Mouse (Mus musculus): ENCODE data around the gene Vmn1r15. TPM values are rescaled to one million over a fixed set of nuclear protein-coding genes. Genes with fewer than 3 reads are reported as not detected.

The Vmn1r15 gene
- total RNA-seq (2015; ENCODE audit: low replicate concordance) (not detected in 2 replicates), total RNA-seq (2017; ENCODE audit: low replicate concordance) (not detected in 2 replicates)

- no peak for ATAC-seq (replicated peaks; ENCODE audit: low FRiP score, poor library complexity, severe bottlenecking)
These were observed at the start of gene Vmn1r15 for GRCm38 (mm10) chr6:57257652-57258051. Gene Vmn1r15 (plus strand): TSS chr6:57257952.

- no peak for ATAC-seq (replicated peaks; ENCODE audit: low FRiP score, poor library complexity, severe bottlenecking)
These were observed 26.4 kb upstream of the Vmn1r15 start, which contains the start of gene Vmn1r14 for GRCm38 (mm10) chr6:57231386-57231785. Gene Vmn1r14 (plus strand): TSS chr6:57231686.

- ATAC-seq (replicated peaks; ENCODE audit: low FRiP score, poor library complexity, severe bottlenecking): no peak
These were observed 3.2 kb downstream of the Vmn1r15 start for GRCm38 (mm10) chr6:57260990-57261389.

DNA sequence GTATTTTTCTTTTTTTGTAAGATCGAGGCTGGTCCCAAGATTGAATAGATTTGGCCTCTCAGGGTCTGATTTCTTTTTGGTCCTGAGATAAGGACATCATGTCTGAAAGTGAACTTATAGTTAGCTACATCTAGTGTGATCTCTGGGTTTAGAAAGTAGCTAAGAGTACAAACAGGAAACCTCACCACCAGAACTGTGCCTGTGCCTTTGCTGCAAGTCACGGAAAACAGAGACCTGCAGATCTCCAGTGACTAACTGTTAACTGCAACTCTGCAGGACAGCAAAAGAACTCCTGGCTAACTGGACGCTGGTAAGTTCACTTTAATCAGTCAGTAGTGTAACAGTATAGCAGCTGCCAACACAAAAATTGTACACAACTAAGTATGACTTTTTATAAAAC lies 14.1 kb downstream of the Vmn1r15 start:
- no peak for ATAC-seq (replicated peaks; ENCODE audit: low FRiP score, poor library complexity, severe bottlenecking)

DNA sequence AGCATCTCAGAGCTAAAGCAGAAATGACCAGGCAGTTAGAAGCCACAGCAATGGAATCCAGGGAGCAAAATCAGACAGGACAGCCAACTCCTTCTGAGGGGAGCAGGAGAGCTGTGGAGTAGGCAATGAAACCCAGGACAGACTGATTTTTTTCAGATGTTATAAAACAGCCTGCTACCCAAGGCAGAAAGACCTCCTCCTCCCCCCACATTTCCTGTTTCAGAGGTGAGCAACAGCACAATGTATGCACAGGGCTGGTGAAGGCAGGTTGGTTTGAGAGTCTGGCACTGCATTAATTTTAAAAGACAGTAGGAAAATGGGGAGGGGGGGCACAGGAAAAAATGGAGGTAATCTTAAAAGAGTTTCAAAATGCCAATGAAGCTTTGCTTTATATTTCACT lies 14.8 kb downstream of the Vmn1r15 start:
- no peak for ATAC-seq (replicated peaks; ENCODE audit: low FRiP score, poor library complexity, severe bottlenecking)

DNA sequence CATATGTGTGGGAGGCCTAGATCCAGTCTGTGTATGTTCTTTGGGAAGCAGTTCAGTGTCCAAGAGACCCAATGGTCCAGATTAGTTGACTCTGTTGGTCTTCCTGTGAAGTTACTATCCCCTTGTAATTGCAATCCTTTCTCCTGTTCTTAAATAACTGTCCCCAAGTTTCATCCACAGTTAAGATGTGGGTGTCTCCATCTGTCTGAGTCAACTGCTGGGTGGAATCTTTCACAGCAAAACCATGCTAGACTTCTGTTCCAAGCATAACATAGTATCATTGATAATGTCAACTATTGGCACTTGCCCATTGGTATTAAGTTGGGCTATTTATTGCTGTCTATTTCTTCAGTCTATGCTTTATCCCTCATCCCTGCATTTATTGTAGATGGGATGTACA lies 21.2 kb downstream of the Vmn1r15 start:
- no peak for ATAC-seq (replicated peaks; ENCODE audit: low FRiP score, poor library complexity, severe bottlenecking)

Other genes with a start within 250 kb of the Vmn1r15 start
- gene Vmn1r7, start 232.6 kb upstream of the Vmn1r15 start, total RNA-seq (2015; ENCODE audit: low replicate concordance): not detected in 2 replicates
- not detected in 2 replicates for gene Vmn1r7, start 232.6 kb upstream of the Vmn1r15 start, total RNA-seq (2017; ENCODE audit: low replicate concordance)
- not detected in 2 replicates for gene Vmn1r8, start 225.7 kb upstream of the Vmn1r15 start, total RNA-seq (2015; ENCODE audit: low replicate concordance)
- gene Vmn1r8, start 225.7 kb upstream of the Vmn1r15 start, total RNA-seq (2017; ENCODE audit: low replicate concordance): not detected in 2 replicates
- not detected in 2 replicates for gene Vmn1r9, start 191.2 kb upstream of the Vmn1r15 start, total RNA-seq (2015; ENCODE audit: low replicate concordance)
- gene Vmn1r9, start 191.2 kb upstream of the Vmn1r15 start, total RNA-seq (2017; ENCODE audit: low replicate concordance): 0.14 TPM in 1 of 2 replicates, not detected in the other
- not detected in 2 replicates for gene Vmn1r10, start 148.5 kb upstream of the Vmn1r15 start, total RNA-seq (2015; ENCODE audit: low replicate concordance)
- gene Vmn1r10, start 148.5 kb upstream of the Vmn1r15 start, total RNA-seq (2017; ENCODE audit: low replicate concordance): not detected in 2 replicates
- gene Vmn1r11, start 124.5 kb upstream of the Vmn1r15 start, total RNA-seq (2015; ENCODE audit: low replicate concordance): not detected in 2 replicates
- not detected in 2 replicates for gene Vmn1r11, start 124.5 kb upstream of the Vmn1r15 start, total RNA-seq (2017; ENCODE audit: low replicate concordance)
- gene Vmn1r12, start 101.0 kb upstream of the Vmn1r15 start, total RNA-seq (2015; ENCODE audit: low replicate concordance): not detected in 2 replicates
- not detected in 2 replicates for gene Vmn1r12, start 101.0 kb upstream of the Vmn1r15 start, total RNA-seq (2017; ENCODE audit: low replicate concordance)
- gene Vmn1r13, start 54.7 kb upstream of the Vmn1r15 start, total RNA-seq (2015; ENCODE audit: low replicate concordance): not detected in 2 replicates
- 0.17 TPM in 1 of 2 replicates, not detected in the other for gene Vmn1r13, start 54.7 kb upstream of the Vmn1r15 start, total RNA-seq (2017; ENCODE audit: low replicate concordance)
- not detected in 2 replicates for gene Vmn1r14, start 26.3 kb upstream of the Vmn1r15 start, total RNA-seq (2015; ENCODE audit: low replicate concordance)
- gene Vmn1r14, start 26.3 kb upstream of the Vmn1r15 start, total RNA-seq (2017; ENCODE audit: low replicate concordance): not detected in 2 replicates
- gene Vmn1r16, start 71.5 kb downstream of the Vmn1r15 start, total RNA-seq (2015; ENCODE audit: low replicate concordance): 0.19 TPM in 1 of 2 replicates, not detected in the other
- gene Vmn1r16, start 71.5 kb downstream of the Vmn1r15 start, total RNA-seq (2017; ENCODE audit: low replicate concordance): 0.84 TPM in 1 of 2 replicates, not detected in the other
- not detected in 2 replicates for gene Vmn1r17, start 105.8 kb downstream of the Vmn1r15 start, total RNA-seq (2015; ENCODE audit: low replicate concordance)
- gene Vmn1r17, start 105.8 kb downstream of the Vmn1r15 start, total RNA-seq (2017; ENCODE audit: low replicate concordance): not detected in 2 replicates
- gene Vmn1r18, start 137.8 kb downstream of the Vmn1r15 start, total RNA-seq (2015; ENCODE audit: low replicate concordance): not detected in 2 replicates
- gene Vmn1r18, start 137.8 kb downstream of the Vmn1r15 start, total RNA-seq (2017; ENCODE audit: low replicate concordance): 0.56 TPM in 1 of 2 replicates, not detected in the other
- not detected in 2 replicates for gene Vmn1r19, start 145.8 kb downstream of the Vmn1r15 start, total RNA-seq (2015; ENCODE audit: low replicate concordance)
- not detected in 2 replicates for gene Vmn1r19, start 145.8 kb downstream of the Vmn1r15 start, total RNA-seq (2017; ENCODE audit: low replicate concordance)
- not detected in 2 replicates for gene Vmn1r20, start 171.0 kb downstream of the Vmn1r15 start, total RNA-seq (2015; ENCODE audit: low replicate concordance)
- gene Vmn1r20, start 171.0 kb downstream of the Vmn1r15 start, total RNA-seq (2017; ENCODE audit: low replicate concordance): 0.14 TPM in 1 of 2 replicates, not detected in the other